Mouse (Mus musculus): Measurements from ENCODE around the gene Smarcd2. TPM values are rescaled to one million over a fixed set of nuclear protein-coding genes. Genes with fewer than 3 reads are reported as not detected.
"Not testable (repeated sequence)": the region's sequence is repeated elsewhere in the genome, so short reads cannot be mapped to it uniquely, and the experiment has no call there.

Smarcd2 gene
- polyA plus RNA-seq, 1 experiment from 2014 or later: 75.1 TPM

DNA sequence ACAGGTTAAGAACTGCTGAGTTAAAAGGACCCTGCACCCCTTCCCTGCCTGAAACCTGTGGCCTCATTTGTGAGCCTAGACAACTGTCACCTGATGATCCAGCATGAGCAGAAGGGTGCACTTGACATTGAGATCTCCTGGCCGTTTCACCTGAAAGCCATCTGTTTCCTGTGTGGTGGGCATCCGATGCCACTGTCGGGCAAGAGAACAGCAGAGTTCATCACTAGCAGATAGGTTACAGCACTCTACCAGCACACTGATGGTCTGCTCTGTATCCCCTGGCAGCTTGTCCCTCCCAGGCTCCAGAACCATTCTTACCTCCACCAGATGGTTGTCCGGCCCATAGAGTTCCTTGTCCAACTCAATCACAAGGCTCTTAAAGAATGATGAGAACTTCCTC lies 7.2 kb downstream of the Smarcd2 start:
- Histone ChIP-seq H3K9ac (no peak overlapping the region), H3K4me3 (no peak overlapping the region), H3K4me1 (peaks cover 26% of the 10 kb centered on the region), H3K9me3 (no peaks in the 10 kb centered on the region), H3K36me3 (peaks cover 69% of the 10 kb centered on the region), H3K27me3 (no peaks in the 10 kb centered on the region), H3K27ac (no peak overlapping the region), H3K4me2 (replicated peaks) (no peak overlapping the region)
- 87% methylated on average over 4 of the region's 4 CpGs for WGBS
- ATAC-seq (ENCODE audit: insufficient number of reproducible peaks, insufficient read depth, low FRiP score, low TSS enrichment): no peak

DNA sequence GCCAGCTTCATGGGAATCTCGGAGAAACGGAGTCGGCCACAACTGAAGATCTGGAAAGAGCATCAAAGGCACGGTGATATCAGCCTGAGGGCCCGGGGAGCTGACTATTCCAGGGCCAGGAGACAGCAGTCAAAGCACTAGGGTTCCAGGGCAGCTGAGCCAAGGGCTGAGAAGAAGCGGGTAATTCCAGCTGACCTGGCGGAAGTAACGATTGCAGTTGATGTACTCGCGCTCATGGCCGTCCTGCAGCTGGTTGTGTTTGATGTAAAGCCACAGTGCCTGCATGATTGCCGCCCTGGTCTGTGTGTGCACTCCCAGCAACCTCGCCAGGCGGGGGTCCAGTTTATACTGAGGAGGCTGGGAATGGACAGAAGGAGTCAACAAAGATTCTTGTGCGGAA lies 7.8 kb downstream of the Smarcd2 start:
- ATAC-seq (ENCODE audit: insufficient number of reproducible peaks, insufficient read depth, low FRiP score, low TSS enrichment): no peak
- no peak overlapping the region for H3K4me2 ChIP-seq (replicated peaks)
- H3K9me3 ChIP-seq: no peaks in the 10 kb centered on the region
- H3K27me3 ChIP-seq: no peaks in the 10 kb centered on the region
- 95% methylated on average over 15 of the region's 15 CpGs for WGBS
- H3K36me3 ChIP-seq: peaks cover 71% of the 10 kb centered on the region
- no peak overlapping the region for H3K27ac ChIP-seq
- H3K9ac ChIP-seq: no peak overlapping the region
- H3K4me3 ChIP-seq: no peak overlapping the region
- peaks cover 20% of the 10 kb centered on the region for H3K4me1 ChIP-seq

DNA sequence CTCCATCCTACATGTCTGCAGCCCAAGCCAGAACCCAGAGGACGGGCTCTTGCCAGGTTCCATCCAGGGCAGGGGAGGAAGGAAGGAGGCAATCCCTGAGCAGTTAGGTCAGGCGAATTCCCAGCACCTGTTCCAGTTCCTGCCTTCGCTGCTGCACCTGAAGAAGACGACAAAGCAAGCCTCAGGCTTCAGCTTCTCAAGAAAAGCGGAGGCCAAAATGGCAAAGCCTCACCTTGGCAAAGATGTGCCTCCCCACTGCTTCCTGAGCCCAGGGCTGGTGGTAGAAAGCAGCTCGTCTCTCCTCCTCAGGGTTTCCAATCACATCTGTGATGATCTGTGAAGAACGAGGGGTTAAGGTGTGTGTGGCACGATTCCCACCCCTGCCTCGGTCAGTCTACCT lies 8.8 kb downstream of the Smarcd2 start:
- Histone ChIP-seq H3K9me3 (no peaks in the 10 kb centered on the region), H3K4me1 (peaks cover 15% of the 10 kb centered on the region), H3K4me2 (replicated peaks) (no peak overlapping the region), H3K4me3 (no peak overlapping the region), H3K27me3 (no peaks in the 10 kb centered on the region), H3K27ac (no peak overlapping the region), H3K36me3 (peaks cover 80% of the 10 kb centered on the region), H3K9ac (no peak overlapping the region)
- no peak for ATAC-seq (ENCODE audit: insufficient number of reproducible peaks, insufficient read depth, low FRiP score, low TSS enrichment)
- 86% methylated on average over 9 of the region's 9 CpGs for whole genome bisulfite sequencing

DNA sequence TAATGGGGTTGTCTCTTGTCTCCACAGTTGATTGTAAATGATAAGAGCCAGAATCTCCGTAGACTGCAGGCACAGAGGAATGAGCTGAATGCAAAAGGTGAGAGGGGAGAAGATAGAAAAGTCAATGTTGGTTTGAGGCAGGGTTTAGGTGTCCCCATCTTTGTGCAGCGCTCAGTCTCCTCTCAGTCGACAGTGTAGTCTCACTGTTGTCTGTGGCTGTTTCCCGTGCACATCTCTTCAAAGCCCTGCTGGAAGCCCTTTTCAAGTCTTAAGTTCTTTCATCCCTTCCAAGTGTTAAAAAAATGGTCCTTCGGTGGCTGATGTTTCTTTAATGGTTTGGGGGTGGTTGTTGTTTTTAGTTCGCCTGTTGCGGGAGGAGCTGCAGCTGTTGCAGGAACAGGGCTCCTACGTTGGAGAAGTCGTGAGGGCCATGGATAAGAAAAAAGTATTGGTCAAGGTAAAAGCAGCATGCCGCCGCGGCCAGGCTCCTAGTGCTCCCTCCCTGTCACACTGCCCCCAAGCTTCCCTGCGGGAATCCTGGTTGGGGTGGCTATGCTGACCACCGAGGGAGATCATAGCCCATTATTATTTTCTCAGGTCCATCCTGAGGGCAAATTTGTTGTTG lies 11.8 kb downstream of the Smarcd2 start:
- Histone ChIP-seq H3K36me3 (peaks cover 80% of the 10 kb centered on the region), H3K27ac (no peak overlapping the region), H3K4me2 (replicated peaks) (no peak overlapping the region), H3K4me3 (no peak overlapping the region), H3K9me3 (no peaks in the 10 kb centered on the region), H3K9ac (no peak overlapping the region), H3K4me1 (peaks cover 9% of the 10 kb centered on the region), H3K27me3 (no peaks in the 10 kb centered on the region)
- WGBS: 85% methylated on average over 14 of the region's 14 CpGs
- ATAC-seq (ENCODE audit: insufficient number of reproducible peaks, insufficient read depth, low FRiP score, low TSS enrichment): no peak

DNA sequence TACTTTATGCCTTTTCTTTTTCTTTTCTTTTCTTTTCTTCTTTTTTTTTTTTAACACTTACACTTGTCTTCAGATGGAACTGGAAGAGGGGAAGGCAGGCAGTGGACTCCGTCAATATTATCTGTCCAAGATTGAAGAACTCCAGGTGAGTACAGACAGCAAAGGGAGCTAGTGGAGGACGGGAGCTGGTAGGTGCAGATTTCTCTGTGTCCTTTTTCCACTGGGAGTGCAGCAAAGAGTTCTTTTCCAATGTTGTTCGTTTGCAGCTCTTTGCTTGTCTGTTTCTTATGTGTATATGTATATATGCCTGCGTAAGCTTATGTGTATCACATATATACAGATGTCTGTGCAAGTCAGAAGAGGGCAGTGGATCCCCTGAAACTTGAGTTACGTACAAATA lies 16.0 kb downstream of the Smarcd2 start:
- H3K27ac ChIP-seq: no peak overlapping the region
- H3K27me3 ChIP-seq: no peaks in the 10 kb centered on the region
- H3K4me2 ChIP-seq (replicated peaks): peak overlapping the region; percentile 96
- peaks cover 63% of the 10 kb centered on the region for H3K36me3 ChIP-seq
- 67% methylated on average over 5 of the region's 5 CpGs for WGBS
- H3K4me3 ChIP-seq: peak overlapping the region; percentile 80
- H3K9ac ChIP-seq: peak overlapping the region; percentile 86
- peaks cover 17% of the 10 kb centered on the region for H3K4me1 ChIP-seq
- no peaks in the 10 kb centered on the region for H3K9me3 ChIP-seq
- ATAC-seq (ENCODE audit: insufficient number of reproducible peaks, insufficient read depth, low FRiP score, low TSS enrichment): no peak

DNA sequence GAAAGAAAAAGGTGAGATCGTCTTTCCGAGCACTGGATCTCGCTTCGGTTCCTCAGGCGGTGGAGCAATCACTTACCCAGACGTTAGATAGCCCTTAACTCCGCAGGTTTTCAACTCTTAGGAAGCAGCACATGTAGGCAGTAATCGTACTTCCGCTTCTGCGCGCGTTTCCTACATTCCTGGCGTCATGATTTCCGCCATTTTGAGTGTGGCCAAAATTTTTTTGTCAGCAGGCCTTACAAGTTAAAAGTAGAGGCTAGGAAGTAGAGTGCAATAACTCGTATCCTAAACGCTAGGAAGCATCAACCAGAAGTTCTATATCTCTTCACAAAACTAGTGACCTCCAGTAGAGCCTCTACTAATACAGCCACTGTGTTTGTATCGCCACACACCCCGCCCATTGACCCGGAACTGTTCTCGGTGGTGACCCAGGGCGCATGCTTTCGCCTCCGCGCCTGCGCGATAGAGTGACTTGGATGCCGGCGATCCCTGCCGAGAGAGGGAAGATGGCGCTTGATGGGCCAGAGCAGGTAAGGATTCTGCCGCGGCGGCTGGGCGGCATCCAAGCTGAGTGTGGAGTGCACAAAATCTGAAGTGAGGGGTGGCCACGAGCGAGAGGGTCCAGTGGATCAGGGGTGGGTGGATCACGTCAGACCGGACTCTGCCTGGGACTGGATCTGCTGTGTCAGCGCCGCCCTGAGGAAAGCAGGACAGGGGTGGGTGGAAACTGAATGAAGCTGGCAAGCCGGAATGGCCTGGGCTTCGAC lies 16.9 kb downstream of the Smarcd2 start, which contains the start of the genes Ftsj3 and Psmc5:
TSS of gene Ftsj3 (minus strand) at position 395 of the 767 bp plus-strand sequence.
TSS of gene Psmc5 (plus strand) at position 470 of the 767 bp plus-strand sequence.
- under 1% methylated on average over 42 of the region's 42 CpGs for WGBS
- peaks cover 63% of the 10 kb centered on the region for H3K36me3 ChIP-seq

DNA sequence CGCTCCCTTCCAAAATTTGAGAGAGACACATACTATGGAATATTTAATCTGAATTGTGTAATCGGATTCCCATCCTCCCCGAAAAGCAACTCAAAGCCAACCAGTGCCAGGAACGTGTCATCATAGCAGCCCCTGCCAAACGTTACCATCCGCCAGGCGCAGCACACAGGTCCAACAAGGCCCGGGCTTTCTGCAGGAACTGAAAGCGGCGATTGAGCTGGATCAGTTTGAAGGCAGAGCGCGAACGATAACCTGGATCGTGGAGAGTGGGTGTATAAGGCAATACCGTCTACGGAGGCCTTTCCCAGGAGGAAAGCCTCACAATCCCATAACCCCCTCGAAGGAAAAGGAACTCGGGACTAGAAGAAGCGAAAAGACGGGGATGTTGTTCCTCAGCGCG lies 17.6 kb downstream of the Smarcd2 start:
- Histone ChIP-seq H3K4me1 (peaks cover 17% of the 10 kb centered on the region), H3K9me3 (no peaks in the 10 kb centered on the region), H3K4me3 (peak overlapping the region; percentile 80), H3K27ac (peak overlapping the region; percentile 73; the same call in 1 of the 2 replicates), H3K27me3 (no peaks in the 10 kb centered on the region), H3K4me2 (replicated peaks) (peak overlapping the region; percentile 96), H3K36me3 (peaks cover 65% of the 10 kb centered on the region), H3K9ac (peak overlapping the region; percentile 73)
- WGBS: 4% methylated on average over 22 of the region's 22 CpGs
- ATAC-seq (ENCODE audit: insufficient number of reproducible peaks, insufficient read depth, low FRiP score, low TSS enrichment): no peak

More for the DNA sequence above, 16.9 kb downstream of the Smarcd2 start, which contains the start of the genes Ftsj3 and Psmc5:
- Histone ChIP-seq H3K4me2 (replicated peaks) (peak within 1 kb of the TSS; percentile 96), H3K4me3 (peak within 1 kb of the TSS; percentile 80), H3K9ac (peak within 1 kb of the TSS; percentile 86), H3K27me3 (no peaks in the 10 kb centered on the region), H3K4me1 (peaks cover 17% of the 10 kb centered on the region), H3K9me3 (no peaks in the 10 kb centered on the region), H3K27ac (peak within 1 kb of the TSS; percentile 73)
- peak; percentile 82 for ATAC-seq (ENCODE audit: insufficient number of reproducible peaks, insufficient read depth, low FRiP score, low TSS enrichment)

DNA sequence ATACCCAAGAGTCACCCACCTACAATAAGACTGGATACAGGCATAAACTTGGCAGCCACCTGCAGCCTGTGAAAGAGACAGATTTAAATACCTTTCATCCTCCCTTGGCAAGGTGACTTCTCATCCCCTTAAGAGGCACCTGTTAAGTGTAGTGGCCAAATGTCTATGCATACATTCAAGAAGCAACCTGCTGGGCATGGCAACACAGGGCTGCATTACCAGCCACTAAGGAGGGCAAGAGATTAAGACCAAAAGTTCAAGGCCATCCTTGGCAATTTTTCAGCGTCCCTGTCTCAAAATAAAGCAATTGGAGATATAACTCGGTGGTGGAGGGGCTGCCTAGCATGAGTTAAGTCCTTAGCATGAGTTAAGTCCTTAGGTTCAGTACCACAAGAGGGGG lies 18.0 kb downstream of the Smarcd2 start:
- Histone ChIP-seq H3K4me1 (peaks cover 17% of the 10 kb centered on the region), H3K4me3 (peak overlapping the region; percentile 80), H3K36me3 (peaks cover 68% of the 10 kb centered on the region), H3K27me3 (no peaks in the 10 kb centered on the region), H3K9ac (peak overlapping the region; percentile 73), H3K9me3 (no peaks in the 10 kb centered on the region), H3K27ac (no peak overlapping the region), H3K4me2 (replicated peaks) (peak overlapping the region; percentile 96)
- ATAC-seq (ENCODE audit: insufficient number of reproducible peaks, insufficient read depth, low FRiP score, low TSS enrichment): no peak
- 21% methylated on average over 2 of the region's 2 CpGs for WGBS

DNA sequence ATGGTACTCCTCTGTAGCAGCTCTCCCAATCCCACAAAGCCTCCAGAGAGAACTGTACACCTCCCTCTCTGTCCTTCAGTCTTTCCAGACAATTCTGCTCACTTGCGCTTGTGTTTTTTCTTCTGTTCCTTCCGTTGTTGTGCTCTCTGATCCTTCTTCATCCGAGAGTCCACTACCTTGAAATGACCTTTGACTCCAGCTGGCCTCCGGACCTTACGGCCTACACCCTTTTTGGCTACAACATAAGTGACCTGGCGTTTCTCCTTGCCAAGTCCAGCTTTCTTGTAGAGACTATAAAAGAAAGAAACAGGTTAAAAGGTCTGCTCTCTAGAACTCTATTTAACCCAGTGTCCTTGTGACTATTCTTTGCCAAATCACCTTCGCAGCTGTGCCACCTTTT lies 23.4 kb downstream of the Smarcd2 start:
- Histone ChIP-seq H3K9ac (no peak overlapping the region), H3K4me2 (replicated peaks) (no peak overlapping the region), H3K36me3 (peaks cover 94% of the 10 kb centered on the region), H3K27ac (no peak overlapping the region), H3K4me1 (no peaks in the 10 kb centered on the region), H3K4me3 (no peak overlapping the region), H3K9me3 (peaks cover 4% of the 10 kb centered on the region; the same call in 1 of the 2 replicates), H3K27me3 (no peaks in the 10 kb centered on the region)
- no peak for ATAC-seq (ENCODE audit: insufficient number of reproducible peaks, insufficient read depth, low FRiP score, low TSS enrichment)
- 91% methylated on average over 7 of the region's 7 CpGs for WGBS

DNA sequence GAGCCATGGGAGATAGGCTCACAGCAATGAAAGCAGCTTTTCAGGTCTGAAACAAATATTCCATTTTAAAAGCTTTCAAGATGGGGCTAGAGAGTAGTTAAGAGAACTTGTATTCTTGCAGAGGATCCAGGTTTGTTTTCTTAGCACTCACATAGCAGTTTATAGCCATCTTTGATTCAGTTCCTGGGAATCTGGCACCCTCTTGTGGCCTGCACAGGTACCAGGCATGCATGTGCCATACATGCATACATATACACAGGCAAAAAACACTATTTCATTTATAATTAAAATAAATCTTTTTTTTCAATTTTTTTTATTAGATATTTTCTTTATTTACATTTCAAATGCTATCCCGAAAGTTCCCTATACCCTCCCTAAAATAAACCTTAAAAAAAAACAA lies 25.9 kb downstream of the Smarcd2 start:
- Histone ChIP-seq H3K4me1 (no peaks in the 10 kb centered on the region), H3K27ac (no peak overlapping the region), H3K9ac (no peak overlapping the region), H3K4me2 (replicated peaks) (no peak overlapping the region), H3K36me3 (peaks cover 95% of the 10 kb centered on the region), H3K9me3 (peaks cover 4% of the 10 kb centered on the region; the same call in 1 of the 2 replicates), H3K4me3 (no peak overlapping the region), H3K27me3 (no peaks in the 10 kb centered on the region)
- ATAC-seq (ENCODE audit: insufficient number of reproducible peaks, insufficient read depth, low FRiP score, low TSS enrichment): no peak
- WGBS: 96% methylated on average over 1 of the region's 1 CpGs

DNA sequence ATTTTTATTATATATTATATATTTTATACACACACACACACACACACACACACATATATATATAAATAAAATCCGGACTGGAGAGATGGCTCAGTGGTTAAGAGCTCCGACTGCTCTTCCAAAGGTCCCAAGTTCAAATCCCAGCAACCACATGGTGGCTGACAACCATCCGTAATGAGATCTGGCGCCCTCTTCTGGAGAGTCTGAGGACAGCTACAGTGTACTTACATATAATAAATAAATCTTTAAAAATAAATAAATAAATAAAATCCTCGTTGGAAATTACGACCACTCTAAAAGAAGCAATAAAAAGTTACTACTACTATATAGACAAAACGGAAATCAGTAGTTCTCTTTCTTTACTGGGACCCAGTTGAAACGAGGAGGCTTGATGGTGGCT lies 38.8 kb downstream of the Smarcd2 start:
- peaks cover 70% of the 10 kb centered on the region for H3K36me3 ChIP-seq
- WGBS: 79% methylated on average over 8 of the region's 8 CpGs
- H3K27me3 ChIP-seq; H3K4me3 ChIP-seq; H3K4me1 ChIP-seq; H3K9ac ChIP-seq; H3K4me2 ChIP-seq (replicated peaks); H3K27ac ChIP-seq; H3K9me3 ChIP-seq; ATAC-seq (ENCODE audit: insufficient number of reproducible peaks, insufficient read depth, low FRiP score, low TSS enrichment): not testable (repeated sequence)

DNA sequence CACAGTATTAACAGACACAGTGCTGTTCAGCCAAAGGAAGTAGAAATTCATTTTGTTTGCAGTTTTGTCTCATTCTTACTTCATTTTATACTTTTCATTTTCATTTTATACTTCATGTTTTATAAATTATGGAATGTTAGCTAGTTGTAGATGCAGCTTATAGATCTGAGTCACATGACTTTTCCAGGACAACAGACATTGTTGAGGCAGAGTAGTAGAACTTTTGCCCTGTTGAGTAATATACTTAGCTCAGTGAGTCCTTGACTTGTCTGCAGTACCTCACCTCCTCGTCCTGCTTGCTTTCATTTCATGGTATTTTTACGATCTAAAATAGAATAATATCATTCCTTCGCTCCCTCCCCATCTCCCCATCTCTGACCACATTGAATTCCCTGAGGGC lies 52.2 kb downstream of the Smarcd2 start:
- Histone ChIP-seq H3K4me3 (no peak overlapping the region), H3K27me3 (no peaks in the 10 kb centered on the region), H3K27ac (no peak overlapping the region), H3K4me2 (replicated peaks) (no peak overlapping the region), H3K36me3 (peaks cover 11% of the 10 kb centered on the region), H3K9me3 (no peaks in the 10 kb centered on the region), H3K4me1 (peaks cover 12% of the 10 kb centered on the region), H3K9ac (no peak overlapping the region)
- ATAC-seq (ENCODE audit: insufficient number of reproducible peaks, insufficient read depth, low FRiP score, low TSS enrichment): no peak
- WGBS: 89% methylated on average over 3 of the region's 3 CpGs
